Mouse (Mus musculus) embryonic facial prominence, embryonic 10.5 days (tissue): ENCODE results near the gene Pdcl2. TPM values are rescaled to one million over a fixed set of nuclear protein-coding genes. Genes with fewer than 3 reads are reported as not detected.

Experiments
- DNase-seq: peaks from one replicate; pipeline ENCODE4 v3.0.0-alpha.2; 2017; ENCODE audit warnings: low spot score
- H3K27ac ChIP-seq: fragments of 300-500 bp; sonication (generic); replicated peaks from 2 replicates; pipeline ENCODE4 v1.5.1; 2016; ENCODE audit warnings: mild to moderate bottlenecking
- H3K27me3 ChIP-seq: fragments of 300-500 bp; sonication (generic); replicated peaks from 2 replicates; pipeline ENCODE4 v1.6.1; 2016; ENCODE audit warnings: low read depth, mild to moderate bottlenecking; ENCODE audit not compliant: poor library complexity, severe bottlenecking
- H3K36me3 ChIP-seq: fragments of 300-500 bp; sonication (generic); replicated peaks from 2 replicates; pipeline ENCODE4 v1.6.1; 2016; ENCODE audit warnings: mild to moderate bottlenecking, moderate library complexity
- H3K4me1 ChIP-seq: fragments of 300-500 bp; sonication (generic); 2 replicates; pipeline ENCODE4 v1.6.1; 2016
- H3K4me3 ChIP-seq: fragments of 300-500 bp; sonication (generic); 2 replicates; pipeline ENCODE4 v1.5.1; 2016; ENCODE audit warnings: mild to moderate bottlenecking, moderate library complexity
- H3K9me3 ChIP-seq: fragments of 300-500 bp; sonication (generic); 2 replicates; pipeline ENCODE4 v1.6.1; 2016; ENCODE audit warnings: mild to moderate bottlenecking
- WGBS: fragments of 180-500 bp; shearing (Covaris S2); methylation state at CpG from one replicate; pipeline ENCODE4 v1.1.7; 2016; 5-methylcytosine and 5-hydroxymethylcytosine counted together
- polyA plus RNA-seq: library from polyadenylated mRNA; unstranded; fragments of >200 nt; fragmentation: Nextera tagmentation; extraction: Ambion mirVana; gene quantifications from 2 replicates; pipeline ENCODE4 v1.2.1, GENCODE M21; 2016

Gene Pdcl2
- polyA plus RNA-seq, 1 experiment from 2014 or later: not detected

DNA sequence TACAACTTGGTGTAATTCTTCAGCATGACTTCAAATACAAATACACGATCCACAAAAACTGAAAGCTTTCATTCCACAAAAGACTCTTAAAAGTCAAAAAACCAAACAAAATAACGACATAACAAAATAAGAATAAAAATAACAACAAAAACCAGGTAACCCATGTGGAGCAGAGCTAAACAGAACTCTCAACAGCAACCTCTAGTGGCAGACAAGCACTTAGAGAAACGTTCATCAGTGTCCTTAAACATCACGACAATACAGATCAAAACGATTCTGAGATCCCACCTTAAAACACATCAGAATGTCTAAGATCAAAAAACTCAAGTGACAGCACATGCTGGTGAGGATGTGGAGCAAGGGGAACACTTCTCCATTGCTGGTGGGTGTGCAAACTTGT lies 43.9 kb downstream of the Pdcl2 start:
- Histone ChIP-seq H3K4me1 (no peaks in the 10 kb centered on the region), H3K4me3 (no peak overlapping the region), H3K9me3 (no peaks in the 10 kb centered on the region), H3K36me3 (peaks cover 11% of the 10 kb centered on the region; the same call in 1 of the 2 replicates), H3K27ac (no peak overlapping the region), H3K27me3 (no peaks in the 10 kb centered on the region)
- DNase-seq: no peak
- 79% methylated on average over 5 of the region's 5 CpGs for WGBS

DNA sequence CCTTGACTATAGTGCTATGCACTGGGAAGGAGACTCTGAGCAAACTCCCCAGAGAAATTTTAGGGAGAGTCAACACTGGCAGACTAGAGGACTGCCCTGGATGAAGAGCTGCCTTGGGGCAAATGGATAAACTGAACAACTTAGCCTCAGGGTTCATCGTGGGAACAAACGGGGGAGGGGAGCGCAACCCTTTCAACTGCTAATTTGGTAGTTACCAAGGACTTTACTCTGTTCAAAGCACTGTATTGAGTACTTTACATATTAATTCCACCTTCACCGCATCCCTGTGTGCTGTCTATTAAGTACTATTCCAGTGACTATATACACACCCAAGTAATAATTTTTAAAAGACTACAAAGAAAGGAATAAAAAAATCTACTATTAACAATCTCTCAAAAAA lies 45.3 kb downstream of the Pdcl2 start:
- H3K4me3 ChIP-seq: no peak overlapping the region
- WGBS: 55% methylated on average over 4 of the region's 4 CpGs
- H3K9me3 ChIP-seq: no peaks in the 10 kb centered on the region
- no peaks in the 10 kb centered on the region for H3K27me3 ChIP-seq
- H3K36me3 ChIP-seq: peaks cover 11% of the 10 kb centered on the region; the same call in 1 of the 2 replicates
- no peak for DNase-seq
- no peak overlapping the region for H3K27ac ChIP-seq
- peaks cover 3% of the 10 kb centered on the region for H3K4me1 ChIP-seq

GRCm38 (mm10) chr5:76283890-76284289 lies 47.1 kb downstream of the Pdcl2 start:
- no peak overlapping the region for H3K27ac ChIP-seq
- WGBS: 91% methylated on average over 1 of the region's 1 CpGs

DNA sequence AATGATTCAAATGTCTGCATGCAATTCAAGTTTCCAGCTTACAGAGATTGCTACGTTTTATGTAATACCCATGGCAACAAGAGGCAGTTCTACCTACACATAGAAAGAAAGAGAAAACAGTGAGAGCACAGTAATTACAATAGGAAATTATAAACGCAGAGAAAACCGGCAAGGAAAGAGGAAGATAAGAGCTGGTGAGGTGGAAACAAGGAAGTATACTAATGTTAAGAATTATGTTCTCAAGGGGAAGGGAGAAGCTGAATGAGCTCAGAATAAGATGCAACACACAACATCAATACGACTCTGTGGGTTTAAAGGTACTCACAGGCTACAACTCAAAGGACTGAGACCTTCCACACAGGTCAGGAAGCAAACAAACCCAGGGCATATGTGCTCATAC lies 56.0 kb downstream of the Pdcl2 start:
- Histone ChIP-seq H3K9me3 (no peaks in the 10 kb centered on the region), H3K4me1 (no peaks in the 10 kb centered on the region), H3K27ac (no peak overlapping the region), H3K4me3 (no peak overlapping the region), H3K27me3 (no peaks in the 10 kb centered on the region), H3K36me3 (peaks cover 3% of the 10 kb centered on the region; the same call in 1 of the 2 replicates)
- no peak for DNase-seq
- WGBS: 88% methylated on average over 4 of the region's 4 CpGs

More at GRCm38 (mm10) chr5:76283890-76284289, 47.1 kb downstream of the Pdcl2 start:
- DNase-seq: no peak
- Histone ChIP-seq H3K9me3 (no peaks in the 10 kb centered on the region), H3K4me3 (no peak overlapping the region), H3K36me3 (peaks cover 10% of the 10 kb centered on the region; the same call in 1 of the 2 replicates), H3K4me1 (peaks cover 7% of the 10 kb centered on the region), H3K27me3 (no peaks in the 10 kb centered on the region)

Other genes with a start within 250 kb of the Pdcl2 start
- 25.1 and 26.2 TPM in 2 replicates for gene Srd5a3, start 190.9 kb downstream of the Pdcl2 start, polyA plus RNA-seq
- 74.0 and 74.1 TPM in 2 replicates for gene Tmem165, start 147.3 kb downstream of the Pdcl2 start, polyA plus RNA-seq
- gene Clock, start 26.4 kb downstream of the Pdcl2 start, polyA plus RNA-seq: 10.5 and 11.5 TPM in 2 replicates
- 0.38 and 0.67 TPM in 2 replicates for gene Nmu, start 32.6 kb upstream of the Pdcl2 start, polyA plus RNA-seq
- 7.2 and 8.6 TPM in 2 replicates for gene Gm7271, start 152.9 kb upstream of the Pdcl2 start, polyA plus RNA-seq
- gene Exoc1, start 198.2 kb upstream of the Pdcl2 start, polyA plus RNA-seq: 42.4 and 44.1 TPM in 2 replicates